Mouse (Mus musculus): Measurements from ENCODE around the gene Rnf215. TPM values are rescaled to one million over a fixed set of nuclear protein-coding genes. Genes with fewer than 3 reads are reported as not detected.

Rnf215 gene
- polyA plus RNA-seq, 2 experiments: 4.3 to 5.1 TPM

- Histone ChIP-seq H3K9me3 (ENCODE audit: control insufficient read depth, low read length) (no peaks in the 10 kb centered on the region; the same call in 1 of the 2 replicates), H3K4me2 (ENCODE audit: low read depth) (peak overlapping the region; percentile 85), H3K4me1 (replicated peaks; ENCODE audit: control insufficient read depth in 2 of 2, insufficient read depth in 2 of 2, low read length in 1 of 2) (peaks cover 13 to 24% of the 10 kb centered on the region in 2 experiments), H3K9ac (replicated peaks) (peak overlapping the region; percentile 62), H3K27me3 (ENCODE audit: control insufficient read depth, insufficient read depth, low read length) (no peaks in the 10 kb centered on the region), H3K27ac (peak overlapping the region; percentile 67), H3K4me3 (ENCODE audit: insufficient read depth in 1 of 2, low read depth in 2 of 2, low read length in 2 of 2) (peak overlapping the region; percentile 57 to 91), H3K36me3 (replicated peaks; ENCODE audit: control insufficient read depth, insufficient read depth, low read depth) (peaks cover 21% of the 10 kb centered on the region)
- TF ChIP-seq CTCF (IDR thresholded peaks at IDR 0.05; ENCODE audit: low read depth) (peak; percentile 98), EP300 (IDR thresholded peaks at IDR 0.05; ENCODE audit: low read depth) (no peak)
- DNase-seq (ENCODE audit: low read depth in 3 of 3, low spot score in 3 of 3) (peak; percentile 76 to 82 (median 76)), ATAC-seq (ENCODE audit: insufficient read depth) (peak; percentile 22; the same call in 1 of the 2 replicates)
- WGBS (ENCODE audit: insufficient replicate concordance): 3% methylated on average over 24 of the region's 24 CpGs
Measured at GRCm38 (mm10) chr11:4094378-4095170, 40.4 kb upstream of the Rnf215 start.

GRCm38 (mm10) chr11:4095171-4096053 lies 39.6 kb upstream of the Rnf215 start, which contains the start of gene Mtfp1:
Gene Mtfp1 (minus strand): TSS chr11:4095445.
- H3K4me3 ChIP-seq (ENCODE audit: insufficient read depth in 1 of 2, low read depth in 2 of 2, low read length in 2 of 2): peak within 1 kb of the TSS; percentile 57 to 91
- H3K4me2 ChIP-seq (ENCODE audit: low read depth): peak within 1 kb of the TSS; percentile 85
- peaks cover 13 to 24% of the 10 kb centered on the region in 2 experiments for H3K4me1 ChIP-seq (replicated peaks; ENCODE audit: control insufficient read depth in 2 of 2, insufficient read depth in 2 of 2, low read length in 1 of 2)
- ATAC-seq (ENCODE audit: insufficient read depth) (peak; percentile 19; the same call in 1 of the 2 replicates), DNase-seq (ENCODE audit: low read depth in 3 of 3, low spot score in 3 of 3) (peak; percentile 52 to 62 (median 55))
- TF ChIP-seq EP300 (IDR thresholded peaks at IDR 0.05; ENCODE audit: low read depth): no peak
- TF ChIP-seq CTCF (IDR thresholded peaks at IDR 0.05; ENCODE audit: low read depth): peak; percentile 38
- no peaks in the 10 kb centered on the region for H3K27me3 ChIP-seq (ENCODE audit: control insufficient read depth, insufficient read depth, low read length)
- peaks cover 21% of the 10 kb centered on the region for H3K36me3 ChIP-seq (replicated peaks; ENCODE audit: control insufficient read depth, insufficient read depth, low read depth)
- H3K9ac ChIP-seq (replicated peaks): peak within 1 kb of the TSS; percentile 62
- peak within 1 kb of the TSS; percentile 67 for H3K27ac ChIP-seq
- WGBS (ENCODE audit: insufficient replicate concordance): 5% methylated on average over 34 of the region's 34 CpGs
- H3K9me3 ChIP-seq (ENCODE audit: control insufficient read depth, low read length): no peaks in the 10 kb centered on the region; the same call in 1 of the 2 replicates

GRCm38 (mm10) chr11:4096054-4096984 lies 38.7 kb upstream of the Rnf215 start:
- Histone ChIP-seq H3K4me2 (ENCODE audit: low read depth) (peak overlapping the region; percentile 85), H3K4me1 (replicated peaks; ENCODE audit: control insufficient read depth in 2 of 2, insufficient read depth in 2 of 2, low read length in 1 of 2) (peaks cover 13 to 24% of the 10 kb centered on the region in 2 experiments), H3K27me3 (ENCODE audit: control insufficient read depth, insufficient read depth, low read length) (no peaks in the 10 kb centered on the region), H3K27ac (peak overlapping the region; percentile 84), H3K4me3 (ENCODE audit: insufficient read depth in 1 of 2, low read depth in 2 of 2, low read length in 2 of 2) (peak overlapping the region; percentile 57 to 91), H3K9me3 (ENCODE audit: control insufficient read depth, low read length) (no peaks in the 10 kb centered on the region; the same call in 1 of the 2 replicates), H3K36me3 (replicated peaks; ENCODE audit: control insufficient read depth, insufficient read depth, low read depth) (peaks cover 17% of the 10 kb centered on the region), H3K9ac (replicated peaks) (peak overlapping the region; percentile 67)
- TF ChIP-seq CTCF (IDR thresholded peaks at IDR 0.05; ENCODE audit: low read depth) (no peak), EP300 (IDR thresholded peaks at IDR 0.05; ENCODE audit: low read depth) (peak; percentile 63)
- ATAC-seq (ENCODE audit: insufficient read depth): peak; percentile 90
- 2% methylated on average over 45 of the region's 45 CpGs for WGBS (ENCODE audit: insufficient replicate concordance)
- peak; percentile 99 for DNase-seq (ENCODE audit: low read depth in 3 of 3, low spot score in 3 of 3)

- peak; percentile 10; the same call in 1 of the 2 replicates for ATAC-seq (ENCODE audit: insufficient read depth)
- H3K36me3 ChIP-seq (replicated peaks; ENCODE audit: control insufficient read depth, insufficient read depth, low read depth): peaks cover 9% of the 10 kb centered on the region
Measured at GRCm38 (mm10) chr11:4097091-4097621, 37.8 kb upstream of the Rnf215 start.

More at GRCm38 (mm10) chr11:4097091-4097621, 37.8 kb upstream of the Rnf215 start:
- H3K27me3 ChIP-seq (ENCODE audit: control insufficient read depth, insufficient read depth, low read length): no peaks in the 10 kb centered on the region
- peak overlapping the region; percentile 57 to 65 for H3K4me3 ChIP-seq (ENCODE audit: insufficient read depth in 1 of 2, low read depth in 2 of 2, low read length in 2 of 2)
- no peak for DNase-seq (ENCODE audit: low read depth in 3 of 3, low spot score in 3 of 3)
- peak overlapping the region; percentile 67 for H3K9ac ChIP-seq (replicated peaks)
- H3K27ac ChIP-seq: peak overlapping the region; percentile 84
- H3K4me2 ChIP-seq (ENCODE audit: low read depth): peak overlapping the region; percentile 85
- 26% methylated on average over 10 of the region's 10 CpGs for WGBS (ENCODE audit: insufficient replicate concordance)
- no peaks in the 10 kb centered on the region for H3K9me3 ChIP-seq (ENCODE audit: control insufficient read depth, low read length)
- TF ChIP-seq EP300 (IDR thresholded peaks at IDR 0.05; ENCODE audit: low read depth) (no peak), CTCF (IDR thresholded peaks at IDR 0.05; ENCODE audit: low read depth) (no peak)
- peaks cover 13 to 24% of the 10 kb centered on the region in 2 experiments for H3K4me1 ChIP-seq (replicated peaks; ENCODE audit: control insufficient read depth in 2 of 2, insufficient read depth in 2 of 2, low read length in 1 of 2)
